Mouse (Mus musculus) frontal cortex, postnatal 36 days (tissue): ENCODE measurements around the gene Gm10944.
A peak's percentile ranks its signal among the peaks of the same experiment; 100 is the strongest.

Experiments
- DNase-seq, 2 experiments: peaks; one replicate each; pipeline ENCODE4 v3.0.0; 2022; ENCODE audit warnings: low spot score in 2 of 2

The Gm10944 gene

GRCm38 (mm10) chr10:10681048-10681447 is at the start of gene Gm10944:
Gene Gm10944 (plus strand): TSS chr10:10681348.
- no peak for DNase-seq

GRCm38 (mm10) chr10:10655991-10656390 is 25.2 kb upstream of the Gm10944 start:
- DNase-seq, result no peak

- no peak for DNase-seq
Observed at GRCm38 (mm10) chr10:10656621-10657020, 24.5 kb upstream of the Gm10944 start.

- no peak for DNase-seq
Observed at GRCm38 (mm10) chr10:10659161-10659560, 22.0 kb upstream of the Gm10944 start.

- DNase-seq, result no peak
Observed at GRCm38 (mm10) chr10:10659976-10660375, 21.2 kb upstream of the Gm10944 start.

- peak; percentile 54 to 64 for DNase-seq
Observed at GRCm38 (mm10) chr10:10688907-10689667, 7.9 kb downstream of the Gm10944 start.

GRCm38 (mm10) chr10:10689668-10690223 is 8.6 kb downstream of the Gm10944 start:
- DNase-seq, result no peak

- DNase-seq, result peak in 1 of 2 experiments; percentile 55
Observed at GRCm38 (mm10) chr10:10697497-10697896, 16.3 kb downstream of the Gm10944 start.

GRCm38 (mm10) chr10:10700903-10701302 is 19.8 kb downstream of the Gm10944 start:
- no peak for DNase-seq

- no peak for DNase-seq
Observed at GRCm38 (mm10) chr10:10701326-10701725, 20.2 kb downstream of the Gm10944 start.

GRCm38 (mm10) chr10:10708031-10708430 is 26.9 kb downstream of the Gm10944 start:
- no peak for DNase-seq

GRCm38 (mm10) chr10:10710359-10710758 is 29.2 kb downstream of the Gm10944 start:
- DNase-seq, result no peak

- no peak for DNase-seq
Observed at GRCm38 (mm10) chr10:10710837-10711236, 29.7 kb downstream of the Gm10944 start.

GRCm38 (mm10) chr10:10726501-10726900 is 45.4 kb downstream of the Gm10944 start:
- no peak for DNase-seq
